Mouse (Mus musculus): Measurements from ENCODE around the gene Gm3045. TPM values are rescaled to one million over a fixed set of nuclear protein-coding genes. Genes with fewer than 3 reads are reported as not detected.

Gene Gm3045
- polyA plus RNA-seq, 1 experiment from 2014 or later: not detected

GRCm38 (mm10) chr13:56449239-56450030, 23.0 kb downstream of the Gm3045 start:
- no peak overlapping the region for H3K4me3 ChIP-seq
- DNase-seq (ENCODE audit: low spot score): no peak
- no peaks in the 10 kb centered on the region for H3K36me3 ChIP-seq
- peaks cover 29% of the 10 kb centered on the region; the same call in 1 of the 2 replicates for H3K27me3 ChIP-seq (ENCODE audit: insufficient read depth, poor library complexity, severe bottlenecking)
- 75% methylated on average over 10 of the region's 10 CpGs for WGBS
- no peaks in the 10 kb centered on the region for H3K9me3 ChIP-seq
- peaks cover 4% of the 10 kb centered on the region; the same call in 1 of the 2 replicates for H3K4me1 ChIP-seq
- no peak overlapping the region for H3K27ac ChIP-seq

GRCm38 (mm10) chr13:56450035-56450434, 23.6 kb downstream of the Gm3045 start:
- Histone ChIP-seq H3K27ac (no peak overlapping the region), H3K36me3 (no peaks in the 10 kb centered on the region), H3K27me3 (ENCODE audit: insufficient read depth, poor library complexity, severe bottlenecking) (peaks cover 25% of the 10 kb centered on the region; the same call in 1 of the 2 replicates), H3K9me3 (no peaks in the 10 kb centered on the region), H3K4me1 (peaks cover 4% of the 10 kb centered on the region; the same call in 1 of the 2 replicates), H3K4me3 (no peak overlapping the region)
- WGBS: 77% methylated on average over 8 of the region's 8 CpGs
- DNase-seq (ENCODE audit: low spot score): no peak

- Histone ChIP-seq H3K36me3 (no peaks in the 10 kb centered on the region), H3K27me3 (ENCODE audit: insufficient read depth, poor library complexity, severe bottlenecking) (no peaks in the 10 kb centered on the region), H3K4me1 (no peaks in the 10 kb centered on the region), H3K9me3 (no peaks in the 10 kb centered on the region), H3K4me3 (no peak overlapping the region), H3K27ac (no peak overlapping the region)
- 65% methylated on average over 9 of the region's 9 CpGs for WGBS
- DNase-seq (ENCODE audit: low spot score): no peak
These were observed 31.6 kb downstream of the Gm3045 start for GRCm38 (mm10) chr13:56458001-56458400.

GRCm38 (mm10) chr13:56461460-56461859, 35.1 kb downstream of the Gm3045 start:
- Histone ChIP-seq H3K9me3 (no peaks in the 10 kb centered on the region), H3K27ac (no peak overlapping the region), H3K4me1 (no peaks in the 10 kb centered on the region), H3K4me3 (no peak overlapping the region), H3K27me3 (ENCODE audit: insufficient read depth, poor library complexity, severe bottlenecking) (peaks cover 16% of the 10 kb centered on the region), H3K36me3 (no peaks in the 10 kb centered on the region)
- DNase-seq (ENCODE audit: low spot score): no peak
- 77% methylated on average over 4 of the region's 4 CpGs for WGBS

GRCm38 (mm10) chr13:56462791-56463190, 36.4 kb downstream of the Gm3045 start:
- Histone ChIP-seq H3K9me3 (no peaks in the 10 kb centered on the region), H3K27ac (no peak overlapping the region), H3K27me3 (ENCODE audit: insufficient read depth, poor library complexity, severe bottlenecking) (peaks cover 16% of the 10 kb centered on the region), H3K4me1 (no peaks in the 10 kb centered on the region), H3K36me3 (no peaks in the 10 kb centered on the region), H3K4me3 (no peak overlapping the region)
- DNase-seq (ENCODE audit: low spot score): no peak
- 85% methylated on average over 4 of the region's 4 CpGs for WGBS

GRCm38 (mm10) chr13:56463261-56463660, 36.9 kb downstream of the Gm3045 start:
- Histone ChIP-seq H3K27me3 (ENCODE audit: insufficient read depth, poor library complexity, severe bottlenecking) (peaks cover 16% of the 10 kb centered on the region), H3K27ac (no peak overlapping the region), H3K4me3 (no peak overlapping the region), H3K4me1 (no peaks in the 10 kb centered on the region), H3K9me3 (no peaks in the 10 kb centered on the region), H3K36me3 (no peaks in the 10 kb centered on the region)
- WGBS: 81% methylated on average over 7 of the region's 7 CpGs
- DNase-seq (ENCODE audit: low spot score): no peak

- Histone ChIP-seq H3K36me3 (no peaks in the 10 kb centered on the region), H3K27ac (no peak overlapping the region), H3K9me3 (no peaks in the 10 kb centered on the region), H3K4me1 (no peaks in the 10 kb centered on the region), H3K27me3 (ENCODE audit: insufficient read depth, poor library complexity, severe bottlenecking) (peaks cover 16% of the 10 kb centered on the region), H3K4me3 (no peak overlapping the region)
- no peak for DNase-seq (ENCODE audit: low spot score)
- WGBS: 68% methylated on average over 6 of the region's 6 CpGs
These were observed 37.4 kb downstream of the Gm3045 start for GRCm38 (mm10) chr13:56463750-56464149.

GRCm38 (mm10) chr13:56467786-56468185, 41.4 kb downstream of the Gm3045 start:
- no peaks in the 10 kb centered on the region for H3K9me3 ChIP-seq
- DNase-seq (ENCODE audit: low spot score): peak; percentile 56
- H3K36me3 ChIP-seq: no peaks in the 10 kb centered on the region
- H3K4me3 ChIP-seq: no peak overlapping the region
- H3K4me1 ChIP-seq: no peaks in the 10 kb centered on the region
- H3K27me3 ChIP-seq (ENCODE audit: insufficient read depth, poor library complexity, severe bottlenecking): peaks cover 16% of the 10 kb centered on the region
- no peak overlapping the region for H3K27ac ChIP-seq
- 88% methylated on average over 7 of the region's 7 CpGs for WGBS

GRCm38 (mm10) chr13:56468536-56468935, 42.1 kb downstream of the Gm3045 start:
- Histone ChIP-seq H3K9me3 (no peaks in the 10 kb centered on the region), H3K4me3 (no peak overlapping the region), H3K27me3 (ENCODE audit: insufficient read depth, poor library complexity, severe bottlenecking) (peaks cover 18% of the 10 kb centered on the region), H3K36me3 (no peaks in the 10 kb centered on the region), H3K4me1 (no peaks in the 10 kb centered on the region), H3K27ac (no peak overlapping the region)
- WGBS: 88% methylated on average over 4 of the region's 4 CpGs
- DNase-seq (ENCODE audit: low spot score): peak; percentile 55

GRCm38 (mm10) chr13:56471211-56471610, 44.8 kb downstream of the Gm3045 start:
- DNase-seq (ENCODE audit: low spot score): peak; percentile 55
- Histone ChIP-seq H3K36me3 (no peaks in the 10 kb centered on the region), H3K9me3 (no peaks in the 10 kb centered on the region), H3K4me1 (no peaks in the 10 kb centered on the region), H3K27ac (no peak overlapping the region), H3K4me3 (no peak overlapping the region), H3K27me3 (ENCODE audit: insufficient read depth, poor library complexity, severe bottlenecking) (peaks cover 4% of the 10 kb centered on the region; the same call in 1 of the 2 replicates)
- WGBS: 85% methylated on average over 6 of the region's 6 CpGs

- DNase-seq (ENCODE audit: low spot score): peak; percentile 48
- Histone ChIP-seq H3K4me3 (no peak overlapping the region), H3K9me3 (no peaks in the 10 kb centered on the region), H3K4me1 (peaks cover 3% of the 10 kb centered on the region; the same call in 1 of the 2 replicates), H3K36me3 (no peaks in the 10 kb centered on the region), H3K27me3 (ENCODE audit: insufficient read depth, poor library complexity, severe bottlenecking) (peaks cover 4% of the 10 kb centered on the region; the same call in 1 of the 2 replicates), H3K27ac (no peak overlapping the region)
- 80% methylated on average over 9 of the region's 9 CpGs for WGBS
These were observed 45.6 kb downstream of the Gm3045 start for GRCm38 (mm10) chr13:56471951-56472350.

GRCm38 (mm10) chr13:56472661-56473060, 46.3 kb downstream of the Gm3045 start:
- WGBS: 89% methylated on average over 9 of the region's 9 CpGs
- no peaks in the 10 kb centered on the region for H3K36me3 ChIP-seq
- no peak overlapping the region for H3K4me3 ChIP-seq
- H3K27ac ChIP-seq: no peak overlapping the region
- DNase-seq (ENCODE audit: low spot score): peak; percentile 59
- peaks cover 4% of the 10 kb centered on the region; the same call in 1 of the 2 replicates for H3K27me3 ChIP-seq (ENCODE audit: insufficient read depth, poor library complexity, severe bottlenecking)
- H3K9me3 ChIP-seq: no peaks in the 10 kb centered on the region
- peaks cover 10% of the 10 kb centered on the region; the same call in 1 of the 2 replicates for H3K4me1 ChIP-seq

GRCm38 (mm10) chr13:56475363-56475762, 49.0 kb downstream of the Gm3045 start:
- WGBS: 22% methylated on average over 4 of the region's 4 CpGs
- Histone ChIP-seq H3K27me3 (ENCODE audit: insufficient read depth, poor library complexity, severe bottlenecking) (peaks cover 4% of the 10 kb centered on the region; the same call in 1 of the 2 replicates), H3K27ac (no peak overlapping the region), H3K36me3 (no peaks in the 10 kb centered on the region), H3K4me3 (no peak overlapping the region), H3K4me1 (peaks cover 12% of the 10 kb centered on the region; the same call in 1 of the 2 replicates), H3K9me3 (no peaks in the 10 kb centered on the region)
- no peak for DNase-seq (ENCODE audit: low spot score)
